Mouse (Mus musculus): ENCODE measurements at regions not wholly inside any gene's neighbourhood (a gene's known extent, or its start where the extent isn't known, plus 50 kb on each side); places are given as distances from the start of the nearest gene placed in this dataset.

DNA sequence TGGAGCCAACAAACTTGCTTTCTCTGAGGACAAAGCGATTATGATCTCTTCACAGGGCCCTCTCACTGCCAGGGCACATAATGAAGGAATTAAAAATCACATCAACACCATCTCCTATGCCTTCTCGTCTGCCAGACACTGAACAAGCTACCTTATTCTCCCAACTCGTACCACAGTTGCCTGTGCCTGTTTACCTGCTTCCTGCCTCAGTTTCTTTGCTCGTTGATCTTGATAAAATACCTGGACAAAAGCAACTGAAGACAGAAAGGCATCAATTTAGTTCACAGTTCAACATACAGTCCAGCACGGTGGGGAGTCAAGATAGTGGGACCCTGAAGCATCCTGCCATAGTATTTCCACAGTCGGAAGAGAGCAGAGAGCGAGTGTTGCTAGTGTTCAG is 185.1 kb upstream of the Trib2 start:
- no peak for TF ChIP-seq CTCF (conservative IDR thresholded peaks at IDR 0.05; ENCODE audit: insufficient read depth, insufficient read length, low read depth, low read length)
- TF ChIP-seq POLR2A (IDR thresholded peaks at IDR 0.05; ENCODE audit: low read depth, low read length): no peak

Data from kidney, adult 2 months (tissue).